ENCODE assay signal across 13 mouse cellular contexts in the genomic region with DNA sequence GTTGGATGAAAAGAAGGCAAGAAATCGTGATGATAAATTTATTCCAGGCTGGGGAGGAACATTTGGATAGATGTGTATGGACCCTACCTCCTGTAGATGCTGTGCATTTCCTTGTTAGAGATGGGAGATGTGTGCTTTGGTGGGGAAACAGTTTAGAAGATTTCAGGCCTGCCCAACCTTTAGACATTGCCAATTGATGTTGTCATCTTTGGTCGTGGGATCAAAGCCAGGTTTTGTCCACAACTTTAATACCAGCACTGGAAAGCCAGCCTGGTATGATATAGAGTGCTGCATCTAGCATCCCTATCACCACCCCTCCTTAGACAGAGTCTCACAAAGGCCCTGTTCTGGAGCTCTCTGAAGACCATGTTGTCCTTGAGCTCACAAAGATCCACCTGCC. TPM values are rescaled to one million over a fixed set of nuclear protein-coding genes. Genes with fewer than 3 reads are reported as not detected.
DNase-seq lines count a peak whose midpoint lies in the region; ATAC-seq lines count a peak whose summit lies in the region.
"Had no signal": no experiment of that assay in that cellular context is flagged by ENCODE, and none has a peak within 500 bp of the region (broad histone marks: within the 10 kb centered on the region; RNA-seq: fewer than 3 reads in every experiment).

No protein-coding gene starts in this region.

- peak overlapping the region; percentile 72 for H3K4me3 ChIP-seq in erythroblast, embryonic 14.5 days (replicated peaks)
- H3K4me3 ChIP-seq in midbrain, embryonic 10.5 days, result peak overlapping the region; percentile 93; the same call in 1 of the 2 replicates
- no peak overlapping the region for H3K4me3 ChIP-seq in midbrain, embryonic 16.5 days (ENCODE audit: low read depth, low read length)
- H3K4me3 ChIP-seq in liver, embryonic 13.5 days (replicated peaks), result peak overlapping the region; percentile 88

- no peak overlapping the region for H3K4me2 ChIP-seq in midbrain, embryonic 16.5 days (ENCODE audit: low read length)
- peak overlapping the region; percentile 86 for H3K4me2 ChIP-seq in liver, embryonic 13.5 days

- no peak overlapping the region for H3K9ac ChIP-seq in midbrain, embryonic 16.5 days (ENCODE audit: low read depth, low read length)
- H3K9ac ChIP-seq in liver, embryonic 13.5 days, result no peak overlapping the region

- H3K27ac ChIP-seq in midbrain, embryonic 10.5 days (replicated peaks), result no peak overlapping the region
- no peak overlapping the region for H3K27ac ChIP-seq in midbrain, embryonic 16.5 days (ENCODE audit: low read length)
- no peak overlapping the region for H3K27ac ChIP-seq in liver, embryonic 13.5 days
- H3K27ac ChIP-seq: stomach, embryonic 15.5 days had no signal

- no peak for DNase-seq in midbrain, embryonic 10.5 days (ENCODE audit: low spot score)
- DNase-seq in liver, embryonic 13.5 days, result no peak
- DNase-seq in spleen, postnatal 14 days (ENCODE audit: low spot score in 2 of 2), result no peak
- DNase-seq in c-Kit-positive CD71-positive TER-119-positive erythroid progenitor cells, embryonic 14.5 days (ENCODE audit: low spot score), result no peak
- no peak for DNase-seq in spleen, adult 18-20 months
- DNase-seq: cerebellum, adult 11 months; heart, postnatal 36 days; lung, embryonic 14.5 days; right cerebral cortex, postnatal 14 days had no signal

- peaks cover 28% of the 10 kb centered on the region for H3K4me1 ChIP-seq in erythroblast, embryonic 14.5 days (ENCODE audit: control insufficient read depth)
- H3K4me1 ChIP-seq in midbrain, embryonic 10.5 days, result peaks cover 18% of the 10 kb centered on the region
- H3K4me1 ChIP-seq in midbrain, embryonic 16.5 days (ENCODE audit: control insufficient read depth, insufficient read depth, low read length), result peaks cover 15% of the 10 kb centered on the region
- H3K4me1 ChIP-seq in liver, embryonic 13.5 days (replicated peaks), result peaks cover 49% of the 10 kb centered on the region

- H3K9me3 ChIP-seq in erythroblast, embryonic 14.5 days (ENCODE audit: control insufficient read depth, low read length), result no peaks in the 10 kb centered on the region
- no peaks in the 10 kb centered on the region for H3K9me3 ChIP-seq in midbrain, embryonic 10.5 days (replicated peaks)
- no peaks in the 10 kb centered on the region for H3K9me3 ChIP-seq in midbrain, embryonic 16.5 days (replicated peaks; ENCODE audit: control insufficient read depth, low read length, poor library complexity, severe bottlenecking)
- H3K9me3 ChIP-seq in liver, embryonic 13.5 days (replicated peaks), result no peaks in the 10 kb centered on the region
- H3K9me3 ChIP-seq: stomach, embryonic 15.5 days had no signal

- ATAC-seq in erythroblast, adult 5-6 weeks (replicated peaks; ENCODE audit: low FRiP score, poor library complexity, severe bottlenecking), result no peak
- ATAC-seq in midbrain, embryonic 16.5 days, result no peak
- no peak for ATAC-seq in liver, embryonic 13.5 days (ENCODE audit: low read depth)

- no peaks in the 10 kb centered on the region for H3K27me3 ChIP-seq in erythroblast, embryonic 14.5 days (ENCODE audit: control insufficient read depth)
- no peaks in the 10 kb centered on the region for H3K27me3 ChIP-seq in midbrain, embryonic 10.5 days (ENCODE audit: low read depth, poor library complexity, severe bottlenecking)
- no peaks in the 10 kb centered on the region for H3K27me3 ChIP-seq in midbrain, embryonic 16.5 days (ENCODE audit: control insufficient read depth, insufficient read depth, low read depth, low read length)
- H3K27me3 ChIP-seq in liver, embryonic 13.5 days, result no peaks in the 10 kb centered on the region
- H3K27me3 ChIP-seq: stomach, embryonic 15.5 days had no signal

- peaks cover 37% of the 10 kb centered on the region for H3K36me3 ChIP-seq in erythroblast, embryonic 14.5 days (ENCODE audit: control insufficient read depth)
- peaks cover 22% of the 10 kb centered on the region for H3K36me3 ChIP-seq in midbrain, embryonic 10.5 days
- peaks cover 9% of the 10 kb centered on the region; the same call in 1 of the 2 replicates for H3K36me3 ChIP-seq in midbrain, embryonic 16.5 days (ENCODE audit: control insufficient read depth, insufficient read depth, low read length)
- H3K36me3 ChIP-seq in liver, embryonic 13.5 days, result peaks cover 23% of the 10 kb centered on the region
- H3K36me3 ChIP-seq: stomach, embryonic 15.5 days had no signal

- WGBS in midbrain, embryonic 10.5 days, result 89% methylated on average over 2 of the region's 2 CpGs
- whole genome bisulfite sequencing in midbrain, embryonic 16.5 days, result 92% methylated on average over 2 of the region's 2 CpGs
- WGBS in liver, embryonic 13.5 days (ENCODE audit: insufficient replicate concordance), result 71% methylated on average over 2 of the region's 2 CpGs

RNA-seq across cellular contexts. Expression of gene Wdr3, which starts 1.3 kb away (rescaled TPM):
- 0.05 and 0.17 TPM in 2 replicates for polyA plus RNA-seq in erythroblast, embryonic 14.5 days (2012)
- total RNA-seq in erythroblast, adult 5-6 weeks (2015; ENCODE audit: low replicate concordance), result 9.8 and 10.7 TPM in 2 replicates
- 11.4 and 25.6 TPM in 2 replicates for total RNA-seq in erythroblast, adult 5-6 weeks (2017; ENCODE audit: low replicate concordance)
- polyA plus RNA-seq in midbrain, embryonic 10.5 days (2016; fragmentation: Nextera tagmentation; extraction: Ambion mirVana), result 58.7 and 61.1 TPM in 2 replicates
- polyA plus RNA-seq in midbrain, embryonic 16.5 days (2015; fragmentation: Nextera tagmentation; extraction: Ambion mirVana), result 32.0 and 44.2 TPM in 2 replicates
- polyA plus RNA-seq in liver, embryonic 13.5 days (2015; fragmentation: Nextera tagmentation; extraction: Ambion mirVana), result 35.2 and 40.3 TPM in 2 replicates

RNA-seq across cellular contexts. Expression of gene Gdap2, which starts 1.4 kb away (rescaled TPM):
- polyA plus RNA-seq in erythroblast, embryonic 14.5 days (2012), result 0.11 TPM in 2 replicates
- 11.5 and 22.5 TPM in 2 replicates for total RNA-seq in erythroblast, adult 5-6 weeks (2015; ENCODE audit: low replicate concordance)
- 3.8 and 13.5 TPM in 2 replicates for total RNA-seq in erythroblast, adult 5-6 weeks (2017; ENCODE audit: low replicate concordance)
- 30.9 and 34.8 TPM in 2 replicates for polyA plus RNA-seq in midbrain, embryonic 10.5 days (2016; fragmentation: Nextera tagmentation; extraction: Ambion mirVana)
- polyA plus RNA-seq in midbrain, embryonic 16.5 days (2015; fragmentation: Nextera tagmentation; extraction: Ambion mirVana), result 37.7 and 42.9 TPM in 2 replicates
- polyA plus RNA-seq in liver, embryonic 13.5 days (2015; fragmentation: Nextera tagmentation; extraction: Ambion mirVana), result 18.5 and 21.1 TPM in 2 replicates

Comparison
In these comparisons a context has a peak if more than half of its experiments do, and no peak if none do; other contexts are left out.
1. RNA of gene Wdr3, which starts 1.3 kb away (polyA plus RNA-seq): 58.7 to 61.1 TPM in midbrain, embryonic 10.5 days, 35.2 to 40.3 TPM in liver, embryonic 13.5 days and 32.0 to 44.2 TPM in midbrain, embryonic 16.5 days; 0.05 to 0.17 TPM in erythroblast, embryonic 14.5 days; every median in the first group is over 10 times any median in the second.
2. RNA of gene Gdap2, which starts 1.4 kb away (polyA plus RNA-seq): 37.7 to 42.9 TPM in midbrain, embryonic 16.5 days, 30.9 to 34.8 TPM in midbrain, embryonic 10.5 days and 18.5 to 21.1 TPM in liver, embryonic 13.5 days; 0.11 TPM in erythroblast, embryonic 14.5 days; every median in the first group is over 10 times any median in the second.